Mouse (Mus musculus): ENCODE data around the gene Xab2. TPM values are rescaled to one million over a fixed set of nuclear protein-coding genes. Genes with fewer than 3 reads are reported as not detected.
A peak's percentile ranks its signal among the peaks of the same experiment; 100 is the strongest.
"Not testable (repeated sequence)": the region's sequence is repeated elsewhere in the genome, so short reads cannot be mapped to it uniquely, and the experiment has no call there.

The Xab2 gene
- polyA plus RNA-seq, 2 experiments: 46.7 to 69.5 TPM

- ATAC-seq (ENCODE audit: low FRiP score, low read depth) (peak; percentile 78), DNase-seq (ENCODE audit: low spot score) (peak; percentile 53)
- Histone ChIP-seq H3K9ac (ENCODE audit: low read depth, low read length, severe bottlenecking) (peak overlapping the region; percentile 70), H3K4me1 (ENCODE audit: control insufficient read depth, insufficient read depth, low read length) (peaks cover 4% of the 10 kb centered on the region; the same call in 1 of the 2 replicates), H3K9me3 (ENCODE audit: control insufficient read depth, low read length) (no peaks in the 10 kb centered on the region), H3K27ac (replicated peaks; ENCODE audit: low read depth, low read length) (peak overlapping the region; percentile 58), H3K27me3 (ENCODE audit: control insufficient read depth, insufficient read depth, low read length) (0 out of 2 replicates have a peak, but pooled peaks cover 4% of the 10 kb centered on the region), H3K4me3 (replicated peaks; ENCODE audit: low read length) (peak overlapping the region; percentile 72), H3K4me2 (replicated peaks; ENCODE audit: low read depth, low read length, severe bottlenecking) (peak overlapping the region; percentile 94), H3K36me3 (ENCODE audit: control insufficient read depth, insufficient read depth, low read length) (no peaks in the 10 kb centered on the region)
- TF ChIP-seq POLR2A (IDR thresholded peaks at IDR 0.05; ENCODE audit: borderline replicate concordance, extremely low read depth, insufficient read depth, insufficient read length): no peak
- WGBS: 4% methylated on average over 30 of the region's 77 CpGs
These were observed 33.5 kb downstream of the Xab2 start for GRCm38 (mm10) chr8:3587391-3588257.

DNA sequence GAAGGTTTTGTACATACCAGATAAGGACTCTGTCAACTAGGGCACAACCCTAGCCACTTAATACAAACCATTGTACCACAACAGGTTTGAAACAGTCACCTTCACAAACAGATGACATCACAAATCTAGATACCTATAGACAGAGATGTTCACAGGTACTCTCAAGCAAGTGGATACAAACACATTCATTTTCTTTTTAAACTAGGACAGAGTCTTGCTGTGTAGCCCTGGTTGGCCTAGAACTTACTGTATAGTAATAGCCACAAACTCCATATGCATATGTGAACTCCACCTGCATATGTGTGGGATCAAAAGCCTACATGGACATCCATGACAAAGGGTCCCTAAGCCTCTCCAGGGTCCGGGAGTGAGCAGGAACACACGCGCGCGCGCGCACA is 34.1 kb downstream of the Xab2 start, which contains the start of gene Camsap3:
Gene Camsap3, plus strand, starts transcription at position 301 of the 398 bp plus-strand sequence.
- Histone ChIP-seq H3K4me2 (replicated peaks; ENCODE audit: low read depth, low read length, severe bottlenecking) (peak within 1 kb of the TSS; percentile 94), H3K27me3 (ENCODE audit: control insufficient read depth, insufficient read depth, low read length) (0 out of 2 replicates have a peak, but pooled peaks cover 4% of the 10 kb centered on the region), H3K9ac (ENCODE audit: low read depth, low read length, severe bottlenecking) (peak within 1 kb of the TSS; percentile 70), H3K36me3 (ENCODE audit: control insufficient read depth, insufficient read depth, low read length) (no peaks in the 10 kb centered on the region), H3K9me3 (ENCODE audit: control insufficient read depth, low read length) (no peaks in the 10 kb centered on the region), H3K27ac (replicated peaks; ENCODE audit: low read depth, low read length) (peak within 1 kb of the TSS; percentile 58), H3K4me1 (ENCODE audit: control insufficient read depth, insufficient read depth, low read length) (peaks cover 4% of the 10 kb centered on the region; the same call in 1 of the 2 replicates), H3K4me3 (replicated peaks; ENCODE audit: low read length) (peak within 1 kb of the TSS; percentile 72)
- DNase-seq (ENCODE audit: low spot score): no peak
- no peak for ATAC-seq (ENCODE audit: low FRiP score, low read depth)
- 3% methylated on average over 7 of the region's 7 CpGs for whole genome bisulfite sequencing
- no peak for TF ChIP-seq POLR2A (IDR thresholded peaks at IDR 0.05; ENCODE audit: borderline replicate concordance, extremely low read depth, insufficient read depth, insufficient read length)

DNA sequence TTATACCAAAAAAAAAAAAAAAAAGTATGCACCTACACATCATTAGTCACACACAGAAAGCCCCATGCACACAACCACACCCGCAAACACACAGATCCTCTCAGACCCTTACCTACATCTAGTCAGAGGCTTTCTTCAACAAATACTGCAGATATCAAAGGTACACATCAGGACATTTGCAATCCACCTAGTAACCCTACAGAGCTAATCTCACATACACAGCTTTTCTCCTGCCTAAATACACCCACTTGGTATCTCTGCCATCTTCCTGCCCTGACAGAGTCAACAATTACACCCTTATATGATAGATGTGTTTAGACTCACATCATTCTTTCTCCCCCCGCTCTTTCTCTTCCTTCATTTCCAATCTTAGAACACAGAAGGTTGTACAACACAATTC is 34.7 kb downstream of the Xab2 start:
- Histone ChIP-seq H3K27me3 (ENCODE audit: control insufficient read depth, insufficient read depth, low read length) (0 out of 2 replicates have a peak, but pooled peaks cover 4% of the 10 kb centered on the region), H3K36me3 (ENCODE audit: control insufficient read depth, insufficient read depth, low read length) (no peaks in the 10 kb centered on the region), H3K4me2 (replicated peaks; ENCODE audit: low read depth, low read length, severe bottlenecking) (no peak overlapping the region), H3K27ac (replicated peaks; ENCODE audit: low read depth, low read length) (no peak overlapping the region), H3K9me3 (ENCODE audit: control insufficient read depth, low read length) (no peaks in the 10 kb centered on the region), H3K4me1 (ENCODE audit: control insufficient read depth, insufficient read depth, low read length) (peaks cover 4% of the 10 kb centered on the region; the same call in 1 of the 2 replicates), H3K9ac (ENCODE audit: low read depth, low read length, severe bottlenecking) (no peak overlapping the region), H3K4me3 (replicated peaks; ENCODE audit: low read length) (no peak overlapping the region)
- 86% methylated on average over 2 of the region's 2 CpGs for WGBS
- ATAC-seq (ENCODE audit: low FRiP score, low read depth): no peak
- DNase-seq (ENCODE audit: low spot score): no peak
- TF ChIP-seq POLR2A (IDR thresholded peaks at IDR 0.05; ENCODE audit: borderline replicate concordance, extremely low read depth, insufficient read depth, insufficient read length): no peak

- ATAC-seq (ENCODE audit: low FRiP score, low read depth); DNase-seq (ENCODE audit: low spot score); H3K4me2 ChIP-seq (replicated peaks; ENCODE audit: low read depth, low read length, severe bottlenecking); H3K27me3 ChIP-seq (ENCODE audit: control insufficient read depth, insufficient read depth, low read length); H3K36me3 ChIP-seq (ENCODE audit: control insufficient read depth, insufficient read depth, low read length); H3K27ac ChIP-seq (replicated peaks; ENCODE audit: low read depth, low read length); H3K9ac ChIP-seq (ENCODE audit: low read depth, low read length, severe bottlenecking); H3K4me3 ChIP-seq (replicated peaks; ENCODE audit: low read length); H3K9me3 ChIP-seq (ENCODE audit: control insufficient read depth, low read length); H3K4me1 ChIP-seq (ENCODE audit: control insufficient read depth, insufficient read depth, low read length): not testable (repeated sequence)
- 72% methylated on average over 1 of the region's 3 CpGs for WGBS
These were observed 39.2 kb downstream of the Xab2 start for GRCm38 (mm10) chr8:3581961-3582360.

- H3K4me2 ChIP-seq (replicated peaks; ENCODE audit: low read depth, low read length, severe bottlenecking): no peak overlapping the region
- H3K36me3 ChIP-seq (ENCODE audit: control insufficient read depth, insufficient read depth, low read length): no peaks in the 10 kb centered on the region
- H3K4me1 ChIP-seq (ENCODE audit: control insufficient read depth, insufficient read depth, low read length): peaks cover 3% of the 10 kb centered on the region; the same call in 1 of the 2 replicates
- H3K9me3 ChIP-seq (ENCODE audit: control insufficient read depth, low read length): no peaks in the 10 kb centered on the region
- WGBS: 56% methylated on average over 9 of the region's 9 CpGs
- no peak overlapping the region for H3K9ac ChIP-seq (ENCODE audit: low read depth, low read length, severe bottlenecking)
- H3K27ac ChIP-seq (replicated peaks; ENCODE audit: low read depth, low read length): no peak overlapping the region
- DNase-seq (ENCODE audit: low spot score): no peak
- no peak for TF ChIP-seq POLR2A (IDR thresholded peaks at IDR 0.05; ENCODE audit: borderline replicate concordance, extremely low read depth, insufficient read depth, insufficient read length)
- no peak for ATAC-seq (ENCODE audit: low FRiP score, low read depth)
- no peaks in the 10 kb centered on the region for H3K27me3 ChIP-seq (ENCODE audit: control insufficient read depth, insufficient read depth, low read length)
- H3K4me3 ChIP-seq (replicated peaks; ENCODE audit: low read length): no peak overlapping the region
These were observed 41.4 kb downstream of the Xab2 start for GRCm38 (mm10) chr8:3579390-3580364.
